Mouse (Mus musculus) forelimb bud, embryonic 11.5 days (tissue): ENCODE measurements at regions not wholly inside any gene's neighbourhood (a gene's known extent, or its start where the extent isn't known, plus 50 kb on each side); places are given as distances from the start of the nearest gene placed in this dataset.

Experiments used
- DNase-seq: peaks from one replicate; pipeline ENCODE4 v3.0.0-alpha.2; 2012; ENCODE audit warnings: low read depth, low spot score

- DNase-seq = peak; percentile 6
These were observed 52.2 kb downstream of the Aldoart1 start for GRCm38 (mm10) chr4:72800014-72800786.

GRCm38 (mm10) chr4:72799575-72799974 lies 52.9 kb downstream of the Aldoart1 start:
- DNase-seq = no peak

- DNase-seq = no peak
These were observed 63.6 kb downstream of the Aldoart1 start for GRCm38 (mm10) chr4:72788796-72789195.

- no peak for DNase-seq
These were observed 85.5 kb downstream of the Aldoart1 start for GRCm38 (mm10) chr4:72766896-72767295.

GRCm38 (mm10) chr4:72766386-72766785 lies 86.0 kb downstream of the Aldoart1 start:
- no peak for DNase-seq
